Mouse (Mus musculus) left cerebral cortex, adult 9 months (tissue): ENCODE results near the gene Gm10799.

Source experiments
- DNase-seq, 2 experiments: peaks; one replicate each; pipeline ENCODE4 v3.0.0; 2022; ENCODE audit warnings: low spot score in 2 of 2

Gene Gm10799

DNA sequence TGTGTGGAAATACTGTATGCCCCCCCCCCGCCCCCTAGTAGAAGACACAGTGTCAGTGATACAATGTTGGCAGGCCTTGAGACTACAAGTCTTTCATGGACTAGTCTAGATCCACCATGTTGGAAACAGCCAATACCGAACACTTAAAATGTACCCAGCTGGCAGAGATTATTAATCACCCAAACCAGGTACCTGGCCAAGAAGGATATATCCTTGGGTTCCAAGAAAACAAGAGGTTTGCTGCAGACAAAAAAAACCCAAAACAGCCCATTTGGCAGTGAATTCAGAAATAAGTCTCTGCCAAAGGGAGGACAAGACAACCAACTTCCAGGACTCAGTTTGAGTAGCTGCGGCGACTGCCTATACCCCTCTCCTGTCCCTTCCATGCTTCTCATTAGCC, 43.7 kb downstream of the Gm10799 start:
- DNase-seq, result no peak

DNA sequence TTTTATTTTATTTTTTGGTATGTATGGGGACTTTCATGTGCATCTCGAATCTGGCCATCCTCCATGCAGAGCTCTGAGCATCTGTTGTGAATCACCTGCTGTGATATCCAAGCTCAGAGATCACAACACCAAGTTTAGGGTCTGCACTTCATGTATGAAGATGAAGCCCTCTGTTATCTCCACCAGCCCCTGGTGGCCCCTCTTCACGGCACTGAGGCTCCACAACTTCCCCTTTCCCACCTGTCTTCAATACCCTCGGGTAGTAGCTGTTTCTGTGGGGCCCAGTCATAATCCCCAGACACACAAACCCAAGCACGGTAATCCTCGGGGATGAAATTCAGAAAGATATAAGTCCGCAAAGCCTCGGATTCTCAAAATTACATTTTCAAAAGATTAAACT, 45.3 kb downstream of the Gm10799 start:
- DNase-seq, result no peak
